Mouse (Mus musculus) heart, postnatal 14 days (tissue): ENCODE measurements around the gene Kctd18. TPM values are rescaled to one million over a fixed set of nuclear protein-coding genes. Genes with fewer than 3 reads are reported as not detected.

ENCODE experiments used
- DNase-seq, 2 experiments: peaks; one replicate each; pipeline ENCODE4 v3.0.0; 2021 to 2022
- intact Hi-C: fragments of 180-260 bp; cut with DNase I; formaldehyde crosslinking; loops from one replicate; pipeline ENCODE4 v1.15.1; 2025
- total RNA-seq, 2 experiments: library from RNA; stranded (reverse); gene quantifications; 2 replicates each; pipeline ENCODE4 v1.2.3; 2021

Gene Kctd18
- total RNA-seq, 2 experiments from 2014 or later, result 6.4 to 7.2 TPM

DNA sequence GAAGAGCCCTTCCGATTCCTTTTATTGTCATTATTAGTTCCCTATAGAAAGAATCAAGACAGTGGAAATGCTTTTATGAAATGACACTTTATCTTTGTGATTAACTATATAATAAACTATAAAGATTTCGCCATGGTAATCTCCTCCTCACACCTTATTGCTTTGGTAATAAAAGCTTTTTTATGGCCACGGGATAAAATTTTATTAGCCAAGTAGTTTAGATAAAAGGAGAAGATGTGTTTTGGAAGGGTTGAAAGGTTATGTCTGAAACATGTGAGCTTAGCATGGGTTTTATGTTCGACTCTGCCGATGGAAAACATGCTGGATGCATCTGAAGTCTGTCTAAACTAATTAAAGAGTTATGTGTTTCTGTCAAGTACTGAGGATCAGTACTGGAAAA is 101.4 kb downstream of the Kctd18 start:
- no peak for DNase-seq
- intact Hi-C loops, result no loop called here

- intact Hi-C loops, result no loop called here
- no peak for DNase-seq
Measured at GRCm38 (mm10) chr1:57911561-57911960, 107.2 kb downstream of the Kctd18 start.

DNA sequence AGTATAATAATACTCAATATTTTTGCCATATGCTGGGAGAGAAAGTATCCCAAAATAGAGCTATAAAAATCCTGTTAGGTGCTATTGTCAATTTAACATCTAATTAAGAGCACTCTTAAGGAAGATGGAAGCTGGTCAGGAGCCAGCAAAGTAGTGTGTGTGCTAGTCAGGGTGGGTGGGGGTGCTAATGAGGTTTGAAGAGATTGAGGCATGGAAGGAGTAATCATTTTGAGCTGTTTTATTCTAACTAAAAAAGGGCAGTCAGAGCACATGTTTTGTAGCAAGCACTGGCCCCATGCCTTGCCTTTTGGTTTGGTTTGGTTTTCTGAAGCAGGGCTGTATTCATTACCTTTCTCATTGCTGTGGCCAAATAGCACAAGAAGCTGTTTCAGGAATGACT is 112.4 kb downstream of the Kctd18 start:
- intact Hi-C loops, result no loop called here
- no peak for DNase-seq

GRCm38 (mm10) chr1:57905912-57906311 is 112.8 kb downstream of the Kctd18 start:
- no peak for DNase-seq
- intact Hi-C loops, result no loop called here

Other genes starting within 250 kb of the Kctd18 start
- 10 to 100 TPM; 12.5 to 16.2 TPM for gene Spats2l, start 244.8 kb downstream of the Kctd18 start, total RNA-seq
- 1 to 10 TPM; 3.5 to 4.5 TPM for gene Sgo2a, start 23.0 kb downstream of the Kctd18 start, total RNA-seq
- gene Aox1, start 11.0 kb upstream of the Kctd18 start, total RNA-seq, result 1 to 10 TPM; 3.9 to 6.5 TPM
- 1 to 10 TPM in 1 of 2 experiments, under 1 TPM in 1; 0.29 to 1.5 TPM for gene Aox3, start 94.2 kb upstream of the Kctd18 start, total RNA-seq
- gene Aox4, start 191.4 kb upstream of the Kctd18 start, total RNA-seq, result not detected